Mouse (Mus musculus): ENCODE results near the gene Ncoa4. TPM values are rescaled to one million over a fixed set of nuclear protein-coding genes. Genes with fewer than 3 reads are reported as not detected.
A peak's percentile ranks its signal among the peaks of the same experiment; 100 is the strongest.

Gene Ncoa4
- polyA plus RNA-seq, 1 experiment from 2014 or later, result 332 TPM

GRCm38 (mm10) chr14:32141723-32142122, 17.9 kb upstream of the Ncoa4 start, which contains the start of gene Msmb:
TSS of gene Msmb (plus strand) at chr14:32142023.
- no peak for ATAC-seq (ENCODE audit: insufficient read depth)
- Histone ChIP-seq H3K27me3 (no peaks in the 10 kb centered on the region), H3K4me2 (no peak within 1 kb of the TSS), H3K9me3 (replicated peaks) (no peaks in the 10 kb centered on the region), H3K36me3 (replicated peaks) (no peaks in the 10 kb centered on the region), H3K4me3 (replicated peaks) (no peak within 1 kb of the TSS), H3K9ac (no peak within 1 kb of the TSS), H3K27ac (replicated peaks) (no peak within 1 kb of the TSS; the same call in 1 of the 2 replicates), H3K4me1 (replicated peaks) (peaks cover 26% of the 10 kb centered on the region)
- WGBS (ENCODE audit: insufficient replicate concordance), result 69% methylated on average over 5 of the region's 5 CpGs

- Histone ChIP-seq H3K27ac (replicated peaks) (peak overlapping the region; percentile 16), H3K4me3 (replicated peaks) (no peak overlapping the region), H3K27me3 (no peaks in the 10 kb centered on the region), H3K9me3 (replicated peaks) (0 out of 2 replicates have a peak, but pooled peaks cover 3% of the 10 kb centered on the region), H3K4me2 (no peak overlapping the region), H3K9ac (no peak overlapping the region), H3K36me3 (replicated peaks) (no peaks in the 10 kb centered on the region), H3K4me1 (replicated peaks) (peaks cover 30% of the 10 kb centered on the region)
- ATAC-seq (ENCODE audit: insufficient read depth), result no peak
Measured at GRCm38 (mm10) chr14:32144734-32145133, 14.9 kb upstream of the Ncoa4 start.

DNA sequence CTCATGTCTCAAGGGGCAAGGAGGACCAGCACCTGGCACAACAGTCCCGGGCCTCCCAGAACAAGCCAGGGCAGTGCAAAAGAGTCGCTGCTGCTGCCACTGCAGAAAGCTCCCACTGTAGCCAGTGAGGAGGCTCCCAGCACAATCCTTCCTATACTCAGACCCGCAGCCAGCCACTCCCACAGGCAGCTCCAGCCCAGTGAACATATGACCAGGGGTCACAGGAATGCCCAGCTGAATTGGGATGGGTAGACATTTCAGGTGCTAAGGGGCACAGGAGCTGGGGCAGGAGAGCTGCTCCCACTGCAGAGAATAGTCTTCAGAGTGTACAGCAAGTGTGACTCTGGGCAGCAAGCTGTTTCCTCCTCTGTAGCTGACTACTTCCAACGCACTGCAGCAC, 14.3 kb upstream of the Ncoa4 start:
- 28% methylated on average over 4 of the region's 4 CpGs for WGBS (ENCODE audit: insufficient replicate concordance)
- Histone ChIP-seq H3K4me3 (replicated peaks) (peak overlapping the region; percentile 50), H3K4me1 (replicated peaks) (peaks cover 28% of the 10 kb centered on the region), H3K4me2 (peak overlapping the region; percentile 69), H3K9me3 (replicated peaks) (0 out of 2 replicates have a peak, but pooled peaks cover 3% of the 10 kb centered on the region), H3K36me3 (replicated peaks) (no peaks in the 10 kb centered on the region), H3K27me3 (no peaks in the 10 kb centered on the region), H3K9ac (peak overlapping the region; percentile 63), H3K27ac (replicated peaks) (peak overlapping the region; percentile 96)
- ATAC-seq (ENCODE audit: insufficient read depth), result peak; percentile 23; the same call in 1 of the 2 replicates

- no peaks in the 10 kb centered on the region for H3K36me3 ChIP-seq (replicated peaks)
- peak overlapping the region; percentile 50 for H3K4me3 ChIP-seq (replicated peaks)
- ATAC-seq (ENCODE audit: insufficient read depth), result peak; percentile 97
- H3K4me2 ChIP-seq, result peak overlapping the region; percentile 69
- peak overlapping the region; percentile 63 for H3K9ac ChIP-seq
- peak overlapping the region; percentile 96 for H3K27ac ChIP-seq (replicated peaks)
- H3K4me1 ChIP-seq (replicated peaks), result peaks cover 26% of the 10 kb centered on the region
- H3K9me3 ChIP-seq (replicated peaks), result 0 out of 2 replicates have a peak, but pooled peaks cover 3% of the 10 kb centered on the region
- WGBS (ENCODE audit: insufficient replicate concordance), result 20% methylated on average over 7 of the region's 7 CpGs
- no peaks in the 10 kb centered on the region for H3K27me3 ChIP-seq
Measured at GRCm38 (mm10) chr14:32145809-32146511, 13.7 kb upstream of the Ncoa4 start.

GRCm38 (mm10) chr14:32146578-32146977, 13.1 kb upstream of the Ncoa4 start:
- Histone ChIP-seq H3K9me3 (replicated peaks) (0 out of 2 replicates have a peak, but pooled peaks cover 3% of the 10 kb centered on the region), H3K27me3 (no peaks in the 10 kb centered on the region), H3K9ac (peak overlapping the region; percentile 25; the same call in 1 of the 2 replicates), H3K27ac (replicated peaks) (peak overlapping the region; percentile 96), H3K4me2 (peak overlapping the region; percentile 69), H3K4me1 (replicated peaks) (peaks cover 26% of the 10 kb centered on the region), H3K36me3 (replicated peaks) (no peaks in the 10 kb centered on the region), H3K4me3 (replicated peaks) (peak overlapping the region; percentile 50; the same call in 1 of the 2 replicates)
- ATAC-seq (ENCODE audit: insufficient read depth), result peak; percentile 53
- 27% methylated on average over 2 of the region's 2 CpGs for WGBS (ENCODE audit: insufficient replicate concordance)

GRCm38 (mm10) chr14:32150872-32151271, 8.8 kb upstream of the Ncoa4 start:
- Histone ChIP-seq H3K4me3 (replicated peaks) (no peak overlapping the region), H3K4me1 (replicated peaks) (peaks cover 16% of the 10 kb centered on the region), H3K27me3 (no peaks in the 10 kb centered on the region), H3K4me2 (no peak overlapping the region), H3K27ac (replicated peaks) (no peak overlapping the region), H3K9me3 (replicated peaks) (0 out of 2 replicates have a peak, but pooled peaks cover 3% of the 10 kb centered on the region), H3K36me3 (replicated peaks) (no peaks in the 10 kb centered on the region), H3K9ac (no peak overlapping the region)
- 81% methylated on average over 2 of the region's 2 CpGs for WGBS (ENCODE audit: insufficient replicate concordance)
- no peak for ATAC-seq (ENCODE audit: insufficient read depth)

GRCm38 (mm10) chr14:32152243-32152965, 7.3 kb upstream of the Ncoa4 start:
- Histone ChIP-seq H3K9ac (no peak overlapping the region), H3K9me3 (replicated peaks) (0 out of 2 replicates have a peak, but pooled peaks cover under 1% of the 10 kb centered on the region), H3K27me3 (no peaks in the 10 kb centered on the region), H3K4me1 (replicated peaks) (0 out of 2 replicates have a peak, but pooled peaks cover 2% of the 10 kb centered on the region), H3K4me3 (replicated peaks) (no peak overlapping the region), H3K4me2 (no peak overlapping the region), H3K27ac (replicated peaks) (no peak overlapping the region), H3K36me3 (replicated peaks) (no peaks in the 10 kb centered on the region)
- WGBS (ENCODE audit: insufficient replicate concordance), result 87% methylated on average over 18 of the region's 18 CpGs
- ATAC-seq (ENCODE audit: insufficient read depth), result no peak

- Histone ChIP-seq H3K27ac (replicated peaks) (no peak overlapping the region), H3K4me2 (no peak overlapping the region), H3K9me3 (replicated peaks) (no peaks in the 10 kb centered on the region), H3K4me1 (replicated peaks) (0 out of 2 replicates have a peak, but pooled peaks cover 2% of the 10 kb centered on the region), H3K4me3 (replicated peaks) (no peak overlapping the region), H3K9ac (no peak overlapping the region), H3K27me3 (no peaks in the 10 kb centered on the region), H3K36me3 (replicated peaks) (no peaks in the 10 kb centered on the region)
- WGBS (ENCODE audit: insufficient replicate concordance), result 86% methylated on average over 2 of the region's 2 CpGs
- no peak for ATAC-seq (ENCODE audit: insufficient read depth)
Measured at GRCm38 (mm10) chr14:32153156-32153555, 6.5 kb upstream of the Ncoa4 start.

GRCm38 (mm10) chr14:32154758-32155157, 4.9 kb upstream of the Ncoa4 start:
- ATAC-seq (ENCODE audit: insufficient read depth), result no peak
- Histone ChIP-seq H3K27me3 (no peaks in the 10 kb centered on the region), H3K9me3 (replicated peaks) (no peaks in the 10 kb centered on the region), H3K27ac (replicated peaks) (no peak overlapping the region), H3K4me2 (no peak overlapping the region), H3K4me1 (replicated peaks) (peaks cover 15% of the 10 kb centered on the region), H3K36me3 (replicated peaks) (no peaks in the 10 kb centered on the region; the same call in 1 of the 2 replicates), H3K9ac (no peak overlapping the region), H3K4me3 (replicated peaks) (no peak overlapping the region)
- WGBS (ENCODE audit: insufficient replicate concordance), result 70% methylated on average over 6 of the region's 6 CpGs

- ATAC-seq (ENCODE audit: insufficient read depth), result peak; percentile 6
- H3K9me3 ChIP-seq (replicated peaks), result no peaks in the 10 kb centered on the region
- H3K4me2 ChIP-seq, result peak overlapping the region; percentile 74
- no peaks in the 10 kb centered on the region; the same call in 1 of the 2 replicates for H3K36me3 ChIP-seq (replicated peaks)
- peak overlapping the region; percentile 98 for H3K27ac ChIP-seq (replicated peaks)
- peak overlapping the region; percentile 87 for H3K4me3 ChIP-seq (replicated peaks)
- peaks cover 51% of the 10 kb centered on the region for H3K4me1 ChIP-seq (replicated peaks)
- 23% methylated on average over 4 of the region's 4 CpGs for WGBS (ENCODE audit: insufficient replicate concordance)
- H3K27me3 ChIP-seq, result no peaks in the 10 kb centered on the region
- H3K9ac ChIP-seq, result peak overlapping the region; percentile 94; the same call in 1 of the 2 replicates
Measured at GRCm38 (mm10) chr14:32159150-32159670, 455 bp upstream of the Ncoa4 start.

- Histone ChIP-seq H3K9me3 (replicated peaks) (no peaks in the 10 kb centered on the region), H3K4me1 (replicated peaks) (peaks cover 64% of the 10 kb centered on the region), H3K4me3 (replicated peaks) (peak overlapping the region; percentile 87), H3K4me2 (peak overlapping the region; percentile 74), H3K9ac (peak overlapping the region; percentile 94), H3K27me3 (no peaks in the 10 kb centered on the region), H3K27ac (replicated peaks) (peak overlapping the region; percentile 98), H3K36me3 (replicated peaks) (no peaks in the 10 kb centered on the region; the same call in 1 of the 2 replicates)
- ATAC-seq (ENCODE audit: insufficient read depth), result no peak
- WGBS (ENCODE audit: insufficient replicate concordance), result 13% methylated on average over 7 of the region's 7 CpGs
Measured at GRCm38 (mm10) chr14:32160563-32160962, 898 bp downstream of the Ncoa4 start.
